Mouse (Mus musculus): ENCODE measurements at regions not wholly inside any gene's neighbourhood (a gene's known extent, or its start where the extent isn't known, plus 50 kb on each side); places are given as distances from the start of the nearest gene placed in this dataset.

DNA sequence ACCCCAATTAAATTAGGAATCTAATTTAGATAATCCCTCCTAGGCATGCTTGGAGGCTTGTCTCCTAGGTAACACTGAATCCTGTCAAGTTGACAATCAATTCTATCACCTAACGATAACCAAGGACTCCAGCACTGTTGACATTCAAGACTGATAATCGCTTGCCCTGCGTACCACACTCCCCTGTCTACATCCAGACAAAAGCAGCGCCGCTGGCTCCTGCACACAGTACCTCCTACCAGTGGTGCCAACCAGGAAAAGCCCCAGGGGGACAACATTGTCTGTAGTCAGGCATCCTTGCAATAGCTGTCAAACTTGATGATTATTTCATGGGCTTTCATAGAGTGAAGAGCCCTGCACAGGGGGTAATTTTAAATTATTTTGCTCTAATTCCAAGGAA, 253.4 kb upstream of the Prok2 start:
- no peak for ATAC-seq

DNA sequence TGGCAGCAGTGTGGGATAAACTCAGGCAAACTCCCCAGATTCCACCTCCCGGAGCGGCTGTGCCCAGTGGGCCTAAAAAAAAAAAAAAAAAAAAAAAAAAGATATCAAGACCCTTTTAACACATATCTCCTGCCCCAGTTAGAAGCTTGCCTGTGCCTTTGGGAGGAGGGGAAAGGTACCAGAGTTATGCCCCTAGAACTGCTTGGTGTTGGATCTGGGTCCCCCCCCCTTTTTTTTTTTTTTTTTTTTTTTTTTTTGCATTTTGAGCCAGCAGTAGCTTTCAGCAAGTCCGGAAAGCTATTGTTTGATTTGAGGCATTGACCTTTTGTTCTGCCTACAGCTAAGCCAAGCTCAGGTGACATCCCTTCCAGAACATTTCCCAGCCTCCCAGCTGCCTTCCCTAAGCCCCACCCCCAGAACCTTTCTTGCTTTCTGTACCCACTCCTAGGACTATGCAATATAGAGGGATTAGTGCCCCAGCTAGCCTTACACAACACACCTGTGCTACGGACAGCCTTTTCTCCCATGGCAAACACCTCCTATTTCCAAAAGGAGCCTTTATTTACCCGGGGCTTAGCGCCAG, 252.1 kb upstream of the Prok2 start:
- ATAC-seq = no peak

DNA sequence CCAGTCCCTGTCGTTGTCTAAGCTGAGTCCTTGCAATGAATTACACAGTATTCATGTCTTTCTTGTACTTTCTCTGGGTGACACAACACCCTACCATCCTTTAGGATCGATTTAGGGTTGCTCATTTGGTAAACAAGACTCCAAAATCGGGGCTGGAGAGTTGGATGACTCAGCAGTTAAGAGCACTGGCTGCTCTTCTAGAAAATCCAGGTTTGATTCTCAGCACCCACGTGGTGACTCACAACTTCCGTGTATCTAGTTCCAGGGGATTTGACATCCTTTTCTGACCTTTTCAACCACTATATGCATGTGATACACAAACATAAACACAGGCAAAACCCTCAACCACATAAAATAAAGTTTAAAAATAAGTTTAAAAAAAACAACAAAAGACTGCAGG, 250.0 kb upstream of the Prok2 start:
- ATAC-seq = no peak

DNA sequence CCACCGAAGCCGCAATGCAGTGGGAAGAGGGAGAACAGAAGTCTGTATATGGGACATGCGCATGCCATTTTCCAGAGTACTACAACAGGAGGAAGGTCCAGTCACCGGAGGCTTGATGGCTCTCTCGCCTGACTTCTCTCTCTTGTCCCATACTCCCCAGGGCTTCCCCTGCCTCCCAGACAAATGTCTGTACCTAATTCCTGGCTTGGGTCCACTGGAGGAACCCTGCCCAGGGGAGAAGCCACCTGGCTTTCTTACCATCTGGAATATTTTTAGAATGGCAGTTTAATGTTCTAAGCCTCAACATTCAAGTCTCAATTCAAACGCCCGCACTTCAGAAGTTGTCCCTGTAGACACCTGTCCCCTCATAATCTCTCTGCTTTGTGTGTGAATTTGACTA, 249.3 kb upstream of the Prok2 start:
- no peak for ATAC-seq

DNA sequence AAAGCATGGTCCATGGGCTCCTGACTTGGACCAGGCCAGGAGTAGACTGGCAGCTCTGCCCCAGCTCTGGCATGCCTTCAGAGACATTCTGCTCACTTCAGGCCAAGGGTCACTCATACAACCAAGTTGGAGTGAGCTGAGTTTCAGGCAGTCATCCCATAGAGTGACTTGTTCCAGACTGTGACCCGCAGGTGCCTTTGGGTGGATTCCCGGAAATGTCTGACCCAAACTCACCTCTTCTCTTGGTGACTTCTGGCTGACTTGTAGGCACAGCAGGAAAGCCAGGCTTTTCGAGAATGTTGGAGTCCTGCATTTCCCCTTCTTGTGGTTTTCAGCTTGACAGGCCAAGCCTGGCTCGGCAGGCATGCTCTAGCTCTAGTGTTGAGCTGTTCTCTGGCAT, 248.3 kb upstream of the Prok2 start:
- no peak for ATAC-seq

DNA sequence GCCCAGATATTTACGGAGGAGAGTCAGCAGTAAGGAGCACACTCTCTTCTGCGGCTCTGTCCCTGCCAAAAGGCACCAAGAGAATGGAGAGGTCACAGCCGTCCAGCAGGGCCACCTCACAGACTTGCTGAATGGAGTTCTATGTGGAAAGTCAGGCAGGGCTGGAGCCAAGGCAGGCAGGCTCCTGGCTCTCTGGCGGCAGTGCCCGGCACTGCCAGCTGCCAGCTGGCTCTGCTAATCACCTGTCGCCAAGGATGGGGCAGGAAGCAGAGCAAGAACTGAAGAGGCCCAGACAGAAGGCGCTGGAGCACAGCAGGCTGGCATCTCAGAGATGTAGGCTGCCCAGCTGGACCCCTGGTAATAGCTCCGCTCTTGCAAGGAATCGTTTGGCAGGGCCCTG, 245.2 kb upstream of the Prok2 start:
- ATAC-seq = no peak

DNA sequence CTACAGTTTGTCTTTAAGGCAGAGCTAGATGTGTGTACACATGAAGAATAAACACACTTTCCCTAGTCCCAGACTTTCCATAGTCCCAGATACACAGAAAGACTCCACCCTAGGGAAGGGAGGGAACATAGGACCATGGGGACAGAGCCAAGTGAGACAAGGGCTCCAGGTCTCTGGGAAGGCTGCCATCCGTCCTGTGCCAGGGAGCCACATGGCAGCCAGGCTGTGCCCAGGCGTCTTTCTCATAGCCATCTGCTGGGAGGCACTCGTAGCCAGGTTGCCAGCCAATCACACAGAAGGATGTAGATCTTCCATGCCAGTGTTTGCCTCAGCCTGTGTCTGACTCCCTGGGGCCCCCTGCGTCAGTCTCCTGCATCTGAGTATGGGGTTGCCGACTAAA, 242.7 kb upstream of the Prok2 start:
- ATAC-seq = no peak

DNA sequence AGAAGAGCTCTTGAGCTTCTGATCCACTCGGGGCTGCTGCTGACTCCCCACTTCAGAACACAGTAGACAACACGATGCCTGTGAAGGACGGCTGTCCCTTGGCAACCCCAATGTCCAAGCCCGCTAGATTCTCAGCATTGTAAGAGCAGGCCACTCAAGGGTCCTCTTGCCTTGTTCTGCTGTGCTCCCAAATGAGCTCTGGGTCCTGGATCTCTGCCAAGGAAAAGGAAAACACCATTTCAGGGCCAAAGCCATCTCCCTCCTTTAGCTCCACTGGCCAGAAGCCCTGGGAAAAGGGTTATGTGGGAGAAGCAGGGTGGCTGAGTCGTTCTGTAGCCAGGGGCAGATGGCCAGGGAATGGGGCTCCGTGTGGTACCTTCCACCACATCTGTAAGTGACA, 241.3 kb upstream of the Prok2 start:
- no peak for ATAC-seq

DNA sequence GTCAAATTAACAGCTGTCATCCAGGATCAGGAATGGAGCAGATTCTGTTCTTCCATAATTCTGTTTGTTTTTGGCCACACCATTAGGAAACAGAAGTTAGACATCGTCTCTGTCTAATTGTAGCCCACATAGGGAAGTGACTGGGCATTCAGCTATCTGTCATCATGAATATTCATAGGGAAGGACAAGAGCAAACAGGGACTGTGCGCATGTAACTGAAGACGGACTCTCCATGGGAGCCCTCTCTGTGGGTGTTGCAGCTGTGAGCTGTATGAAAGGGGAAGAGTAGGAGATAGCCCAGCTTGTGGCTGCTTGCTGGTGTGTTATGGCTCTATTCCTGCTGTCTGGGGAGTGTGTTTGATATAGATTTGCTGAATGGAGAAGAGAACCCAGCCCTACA, 238.3 kb upstream of the Prok2 start:
- ATAC-seq = no peak

DNA sequence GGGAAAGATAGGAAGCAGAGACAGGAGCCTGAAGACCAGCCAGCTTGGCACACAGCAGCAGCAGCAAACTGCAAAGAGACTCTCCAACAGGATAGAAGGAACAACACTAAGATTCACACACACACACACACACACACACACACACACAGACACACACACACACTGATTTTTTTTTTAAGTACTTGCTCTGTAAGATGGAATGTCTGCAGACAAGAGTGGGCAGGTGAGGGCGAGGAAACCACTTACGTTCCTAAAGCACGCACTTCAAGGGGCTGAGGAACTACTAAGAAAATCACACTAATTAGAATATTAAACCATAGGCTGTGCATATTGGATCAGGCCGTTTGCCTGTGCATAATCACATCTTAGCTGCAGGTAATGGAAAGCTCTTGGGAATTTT, 237.8 kb upstream of the Prok2 start:
- ATAC-seq = no peak

DNA sequence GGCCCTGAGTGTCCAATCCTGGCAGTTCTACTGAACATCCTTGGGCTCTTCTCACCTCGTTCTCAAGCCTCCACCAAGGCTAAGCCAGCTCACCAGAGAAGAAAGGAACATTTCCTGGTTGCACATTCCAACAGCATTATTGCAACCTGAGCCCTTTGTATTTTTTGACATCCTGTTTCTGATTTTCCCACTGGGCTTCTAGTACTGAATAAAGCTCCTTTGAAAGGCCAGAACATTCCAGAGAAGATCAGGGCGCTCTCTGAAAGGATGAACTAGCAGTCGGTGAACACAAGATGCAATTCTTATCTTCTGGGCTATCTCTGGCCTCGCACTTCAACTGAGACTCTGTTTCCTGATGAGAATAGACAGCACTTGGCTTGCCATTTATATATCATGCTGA, 233.2 kb upstream of the Prok2 start:
- no peak for ATAC-seq

DNA sequence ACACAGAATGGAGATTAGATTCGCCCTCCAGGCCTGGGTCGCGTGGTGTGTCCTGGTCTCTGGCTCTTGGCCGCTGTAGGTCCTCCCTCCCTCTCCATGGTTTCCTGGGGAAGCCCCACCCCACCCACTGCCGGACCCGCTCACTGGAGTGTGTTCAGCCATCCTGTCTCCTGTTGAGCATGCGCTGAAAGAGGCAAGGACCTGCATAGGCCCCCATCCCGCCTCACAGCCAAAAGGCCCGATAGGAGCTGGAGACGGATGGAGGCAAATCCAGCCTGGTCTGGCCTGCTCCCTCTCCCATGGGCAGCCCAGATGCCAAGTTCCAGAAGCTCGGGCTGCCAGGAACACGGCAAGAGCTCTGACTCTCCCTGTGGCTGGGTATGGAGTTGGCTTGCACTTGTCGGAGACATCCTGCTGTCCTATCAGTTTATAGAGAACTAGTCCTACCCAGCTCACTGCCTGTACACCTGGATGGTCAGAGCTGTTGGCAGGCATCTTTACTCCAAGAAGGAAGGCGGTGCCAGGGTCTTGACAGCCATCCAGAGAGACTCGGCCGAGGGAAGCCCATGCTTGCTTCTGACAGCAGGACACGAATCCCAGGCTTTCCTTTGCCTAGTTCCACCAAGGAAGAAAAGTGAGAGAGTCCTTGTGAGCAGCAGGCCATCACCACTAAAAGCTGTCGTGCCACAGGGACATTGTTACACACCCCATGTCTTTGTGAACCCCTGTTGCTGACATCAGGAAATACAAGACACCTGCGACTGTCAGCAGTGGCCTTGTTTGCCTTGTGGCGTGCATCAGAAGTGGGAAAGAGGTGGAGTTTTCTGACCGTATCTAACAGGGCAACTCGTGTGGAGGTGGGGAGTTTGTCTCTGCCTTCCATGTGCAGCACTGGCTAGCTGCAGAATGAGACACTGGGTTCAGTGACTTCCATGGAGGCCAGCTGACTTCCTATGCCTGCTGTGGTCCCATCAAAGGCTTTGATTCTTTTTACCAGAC, 228.9 kb upstream of the Prok2 start:
- ATAC-seq = no peak

DNA sequence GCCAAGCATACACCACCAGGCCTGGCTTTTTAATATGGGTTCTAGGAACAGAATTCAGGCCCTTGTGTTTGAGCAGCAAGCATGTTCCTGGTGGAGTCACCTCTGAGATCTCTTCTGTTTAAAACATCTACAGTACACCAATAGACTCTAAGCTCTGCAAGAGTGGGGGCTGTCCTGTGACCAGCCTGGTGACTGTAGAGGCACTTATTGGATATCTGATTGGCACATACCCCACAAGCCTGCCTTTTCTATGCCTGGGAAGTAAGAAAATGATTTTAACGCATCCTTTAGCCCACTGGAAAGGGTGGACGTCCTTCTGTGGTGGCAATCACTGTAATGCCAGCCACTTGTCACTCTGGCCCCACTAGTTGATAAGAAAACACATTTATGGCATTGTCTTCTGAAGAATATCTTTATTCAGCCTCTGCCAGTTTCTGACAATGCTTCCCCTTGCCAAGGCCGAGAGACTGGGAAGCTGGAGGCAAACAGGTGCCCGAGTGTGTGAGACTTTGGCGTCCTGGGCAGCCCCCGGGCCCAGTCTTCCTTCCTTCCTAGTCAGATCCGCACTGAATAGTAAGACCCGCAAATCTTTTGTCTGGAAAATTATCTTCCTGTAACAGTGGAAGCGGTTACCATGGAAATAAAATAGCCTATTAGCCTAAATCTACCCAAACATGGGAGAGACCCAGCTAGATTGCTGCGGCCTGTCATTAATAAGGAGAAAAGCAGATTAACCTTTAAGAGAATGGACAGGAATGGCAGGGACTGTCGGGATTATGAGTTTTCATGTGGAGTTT, 228.0 kb upstream of the Prok2 start:
- no peak for ATAC-seq

DNA sequence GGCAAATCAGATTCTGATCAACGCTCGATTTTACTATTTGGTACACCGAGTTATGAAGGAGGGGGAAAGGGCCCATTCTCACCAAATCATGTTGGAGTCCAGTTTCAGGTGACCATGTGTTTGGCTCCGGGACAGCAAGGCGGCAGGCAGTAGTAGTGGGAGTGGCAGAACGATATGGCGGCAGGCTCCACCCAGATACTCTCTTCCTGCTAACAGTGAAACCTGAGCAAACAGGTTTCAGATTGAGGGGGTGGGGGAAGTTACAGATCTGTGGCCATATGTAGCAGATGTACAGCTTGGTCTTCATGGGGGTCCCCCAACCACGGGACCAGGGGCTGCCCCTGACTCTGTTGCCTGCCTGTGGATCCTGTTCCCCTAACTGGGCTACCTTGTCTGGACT, 224.6 kb upstream of the Prok2 start:
- ATAC-seq = no peak

DNA sequence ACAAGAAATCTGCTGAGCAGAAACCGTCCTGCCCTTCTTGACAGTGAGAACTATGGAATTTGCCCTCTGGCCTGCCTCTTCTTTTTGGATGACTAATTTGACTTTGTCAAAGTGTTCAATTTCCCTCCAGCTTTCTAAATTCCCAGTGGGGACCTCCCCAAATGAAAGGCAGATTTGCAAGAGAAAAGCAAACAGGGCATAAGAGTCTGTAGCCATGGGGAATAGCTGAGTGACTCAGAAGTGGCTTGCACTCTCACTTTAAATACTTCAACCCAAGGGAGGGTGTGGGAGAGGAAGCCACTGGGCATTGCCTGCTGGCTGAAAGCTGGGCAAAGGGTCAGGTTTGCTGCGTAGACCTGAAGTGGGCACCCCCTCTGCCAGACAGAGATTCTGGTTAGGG, 220.7 kb upstream of the Prok2 start:
- no peak for ATAC-seq

DNA sequence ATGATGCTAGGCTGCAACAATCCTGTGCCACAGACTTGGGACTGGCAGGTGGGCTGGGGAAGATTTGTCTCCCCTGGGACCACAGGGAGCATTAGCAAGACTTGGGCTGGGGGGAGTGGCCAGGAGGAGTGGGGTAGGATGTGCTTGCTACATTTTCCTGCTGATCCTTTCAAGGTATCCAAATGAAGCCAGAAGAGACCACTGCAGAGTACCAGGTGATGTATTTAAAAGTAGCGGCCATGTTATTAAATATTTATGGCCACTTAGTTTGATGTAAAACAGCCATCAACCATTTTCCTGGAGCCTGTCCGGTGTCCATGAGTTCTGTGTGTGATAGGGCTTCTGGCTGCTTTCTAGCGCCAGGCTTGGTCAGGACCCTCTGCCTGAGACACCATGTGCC, 220.3 kb upstream of the Prok2 start:
- no peak for ATAC-seq

DNA sequence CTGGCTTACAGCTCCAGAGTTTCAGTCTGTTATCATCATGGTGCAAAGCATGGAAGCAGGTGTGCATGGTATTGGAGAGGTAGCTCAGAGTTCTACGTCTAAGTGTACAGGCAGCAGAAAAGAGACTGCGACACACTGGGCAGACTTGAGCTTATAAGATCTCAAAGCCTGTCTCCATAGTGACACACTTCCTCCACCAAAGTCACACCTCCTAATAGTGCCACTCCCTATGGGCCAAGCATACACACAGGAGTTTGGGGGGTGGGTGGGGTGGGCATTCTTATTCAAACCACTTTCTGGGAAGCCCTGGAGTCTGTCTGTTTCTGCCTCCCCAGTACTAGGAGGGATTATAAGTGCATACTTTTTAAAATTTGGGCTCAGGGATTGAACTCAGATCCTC, 219.5 kb upstream of the Prok2 start:
- ATAC-seq = no peak

DNA sequence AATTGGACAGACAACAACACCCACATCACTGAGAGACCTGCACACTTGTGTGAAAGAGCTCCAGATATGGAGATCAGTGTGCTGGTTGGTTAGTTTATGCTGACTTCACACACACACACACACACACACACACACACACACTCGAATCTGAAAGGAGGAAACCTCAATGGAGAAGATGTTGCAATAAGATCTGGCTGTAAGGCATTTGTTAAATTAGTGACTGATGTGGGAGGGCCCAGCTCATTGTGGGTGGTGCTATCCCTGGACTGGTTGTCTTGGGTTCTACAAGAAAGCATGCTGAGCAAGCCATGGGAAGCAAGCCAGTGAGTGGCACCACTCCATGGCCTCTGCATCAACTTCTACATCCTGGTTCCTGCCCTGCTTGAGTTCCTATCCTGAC, 216.8 kb upstream of the Prok2 start:
- no peak for ATAC-seq

DNA sequence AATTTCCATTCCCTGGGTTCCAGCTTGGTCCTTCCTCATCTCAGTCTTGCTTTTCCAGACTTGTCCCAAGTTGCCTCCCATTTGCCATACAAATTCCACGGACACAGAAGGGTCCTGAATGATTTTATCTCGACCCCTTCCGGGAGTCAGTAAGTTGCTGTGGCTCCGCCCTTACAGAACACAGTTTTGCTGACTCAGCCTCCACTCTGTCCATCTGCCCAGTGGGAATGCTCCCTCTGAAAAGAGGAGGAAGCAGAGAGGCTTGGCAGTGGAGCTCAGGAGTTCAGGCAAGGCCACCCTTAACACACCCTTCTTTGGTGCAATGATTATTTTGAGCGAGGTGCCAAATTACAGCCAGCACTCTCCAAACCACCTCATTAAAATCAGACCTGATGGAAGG, 213.9 kb upstream of the Prok2 start:
- ATAC-seq = no peak

DNA sequence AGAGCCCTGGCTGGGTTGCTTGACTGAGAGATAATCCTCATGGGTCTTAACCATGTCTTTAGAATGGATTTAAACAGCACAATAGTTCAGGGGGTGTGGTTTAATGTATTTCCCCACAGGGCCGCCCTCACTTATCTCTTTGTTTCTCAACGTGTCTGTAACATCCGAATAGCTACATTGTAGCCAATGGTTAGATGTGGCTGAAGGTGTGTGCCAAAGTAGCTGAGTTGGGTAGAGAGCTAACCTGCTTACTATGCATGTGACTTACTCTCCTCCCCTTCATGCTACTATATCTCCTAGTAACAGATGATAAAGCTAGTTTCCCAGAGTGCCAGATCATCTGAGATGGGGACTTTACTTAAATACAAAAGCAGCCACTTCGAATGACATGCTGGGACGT, 213.2 kb upstream of the Prok2 start:
- no peak for ATAC-seq

DNA sequence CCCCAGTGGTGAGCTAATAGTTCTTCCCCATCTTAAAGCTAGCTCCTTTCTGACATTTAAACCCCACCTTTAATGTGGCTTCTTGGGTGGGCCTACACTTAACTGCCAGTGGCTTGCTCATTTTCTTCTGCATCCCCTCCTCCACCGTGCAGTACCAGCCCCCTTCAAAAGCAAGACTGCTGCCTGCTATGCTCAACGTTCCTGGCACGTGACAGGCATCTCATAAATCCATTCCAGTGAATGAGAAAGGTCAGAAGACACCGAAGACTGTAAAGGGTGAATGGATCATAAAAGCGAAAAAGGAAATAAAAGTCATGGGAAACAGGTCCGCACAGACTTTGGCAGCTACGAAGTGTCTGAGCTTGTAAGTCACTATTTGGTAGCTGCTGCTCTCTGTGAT, 212.8 kb upstream of the Prok2 start:
- no peak for ATAC-seq

DNA sequence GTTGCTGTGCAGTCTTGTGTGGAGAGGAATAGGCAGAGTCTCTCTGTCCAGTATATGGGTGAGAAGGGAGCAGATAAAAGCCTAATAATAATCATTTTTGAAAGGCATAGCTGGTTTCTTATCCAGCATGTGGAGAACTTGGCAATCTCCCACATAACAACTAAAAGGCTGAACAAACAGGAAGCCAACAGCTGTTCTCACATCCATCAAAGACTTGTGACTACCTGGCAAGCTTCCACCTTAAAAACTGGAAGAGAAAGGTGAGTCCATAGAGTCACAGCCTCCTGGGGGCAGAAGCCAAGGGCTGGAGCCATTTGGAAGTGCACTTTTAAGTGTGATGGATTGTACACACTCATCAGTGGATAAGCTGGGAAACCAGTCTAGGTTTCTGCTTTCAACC, 210.5 kb upstream of the Prok2 start:
- no peak for ATAC-seq

DNA sequence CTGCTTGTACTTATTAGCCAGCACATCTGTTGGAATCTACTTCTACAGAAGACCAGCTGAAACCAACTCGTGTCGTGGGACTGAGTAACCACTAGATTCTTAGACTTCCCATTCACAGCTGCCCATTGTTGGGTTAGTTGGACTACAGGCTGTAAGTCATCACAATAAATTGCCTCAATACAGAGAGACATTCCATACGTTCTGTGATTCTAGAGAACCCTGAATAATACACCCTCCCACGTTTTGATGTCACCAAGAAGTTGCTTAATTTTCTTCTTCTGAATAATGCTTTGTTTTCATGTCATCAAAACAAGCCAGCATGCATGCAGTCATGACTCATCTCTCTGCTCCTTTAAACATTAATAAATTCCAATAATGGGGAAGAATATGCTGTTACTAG, 209.2 kb upstream of the Prok2 start:
- ATAC-seq = no peak

DNA sequence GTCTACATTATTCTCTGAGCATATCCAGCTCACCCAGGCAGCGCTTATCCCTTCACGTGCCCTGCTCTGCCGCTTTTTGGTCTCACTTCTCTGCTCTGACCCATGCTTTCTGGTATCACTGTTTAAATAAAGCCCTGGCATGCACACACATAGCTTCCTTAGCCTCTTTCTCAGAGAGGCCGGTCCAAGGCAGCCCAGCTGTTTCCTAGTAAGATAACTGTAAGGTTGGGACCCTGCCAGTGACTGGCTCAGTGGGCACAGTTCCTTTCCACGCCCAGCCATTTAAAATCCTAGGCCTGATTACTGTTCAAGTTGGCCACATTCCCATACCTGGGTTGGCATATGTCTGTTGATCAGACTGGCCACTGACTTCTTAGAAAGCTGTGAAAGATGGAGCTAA, 208.2 kb upstream of the Prok2 start:
- no peak for ATAC-seq

Data from inflammation-experienced regulatory T-cells, adult 6 months (primary cell).